Mouse (Mus musculus) right cerebral cortex, adult 2 months (tissue): Measurements from ENCODE around the gene Zcchc24.

Source experiments
- DNase-seq, 2 experiments: peaks; one replicate each; pipeline ENCODE4 v3.0.0; 2021 to 2022; ENCODE audit warnings: low spot score in 2 of 2

The Zcchc24 gene

GRCm38 (mm10) chr14:25666668-25667376, 102.0 kb downstream of the Zcchc24 start:
- no peak for DNase-seq

GRCm38 (mm10) chr14:25665314-25665970, 103.4 kb downstream of the Zcchc24 start:
- no peak for DNase-seq

- no peak for DNase-seq
Measured at GRCm38 (mm10) chr14:25664310-25664695, 104.5 kb downstream of the Zcchc24 start.

- no peak for DNase-seq
Measured at GRCm38 (mm10) chr14:25663649-25664309, 105.1 kb downstream of the Zcchc24 start.
